Mouse (Mus musculus): ENCODE data around the gene Arhgef7. TPM values are rescaled to one million over a fixed set of nuclear protein-coding genes. Genes with fewer than 3 reads are reported as not detected.

The Arhgef7 gene
- 100 to 1,000 TPM; 129 to 140 TPM for total RNA-seq (2021)
- long read RNA-seq, experiment 1, full-length matches to known transcripts = 80 of 172 reads
- long read RNA-seq, experiment 1, partial matches to known transcripts = 48 of 172 reads
- long read RNA-seq, experiment 1, other reads (novel, unspliced or antisense) = 44 of 172 reads
- long read RNA-seq, experiment 2, full-length matches to known transcripts = 82 of 147 reads
- long read RNA-seq, experiment 2, partial matches to known transcripts = 33 of 147 reads
- long read RNA-seq, experiment 2, other reads (novel, unspliced or antisense) = 32 of 147 reads

DNA sequence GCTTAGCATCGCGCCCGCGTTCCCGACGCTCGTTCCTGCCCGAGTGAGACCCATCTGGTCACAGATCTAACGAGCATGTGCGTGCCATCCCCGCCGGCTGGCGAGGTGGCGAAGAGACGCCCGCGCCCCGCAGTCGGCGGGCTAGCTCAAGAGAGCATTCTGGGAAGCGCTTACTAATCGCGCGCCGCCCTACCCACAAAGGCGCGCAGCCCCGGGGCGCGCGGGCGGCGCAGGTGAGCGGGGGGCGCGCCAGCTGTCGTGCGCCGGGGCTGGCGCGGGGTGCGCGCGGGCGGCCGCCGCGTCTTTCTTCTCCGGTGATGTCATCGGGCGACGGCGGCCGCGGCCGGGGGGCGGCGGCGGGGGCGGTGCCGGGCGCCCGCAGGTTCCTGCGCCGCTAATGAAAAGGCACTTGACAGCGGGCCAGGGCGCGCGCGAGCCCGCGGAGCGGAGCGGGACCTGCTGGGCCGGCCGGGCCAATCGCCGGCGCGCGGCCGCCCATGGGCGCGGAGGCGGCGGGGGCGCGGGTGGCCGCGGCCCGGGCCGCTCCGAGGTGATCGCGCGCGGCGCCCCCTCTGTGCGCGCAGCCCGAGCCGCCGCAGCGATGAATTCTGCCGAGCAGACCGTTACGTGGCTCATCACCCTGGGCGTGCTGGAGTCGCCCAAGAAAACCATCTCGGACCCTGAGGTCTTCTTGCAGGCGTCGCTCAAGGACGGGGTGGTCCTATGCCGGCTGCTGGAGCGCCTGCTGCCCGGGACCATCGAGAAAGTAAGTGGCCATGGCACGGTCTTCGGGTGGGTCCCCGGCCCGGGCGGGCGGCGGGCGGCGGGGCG lies at the start of gene Arhgef7:
Gene Arhgef7 (plus strand): TSS at position 71 of the 831 bp plus-strand sequence.
- DNase-seq (ENCODE audit: extremely low spot score in 1 of 2, low spot score in 2 of 2) = peak; percentile 77 to 86
- Histone ChIP-seq H3K4me3 (peak within 1 kb of the TSS; percentile 77), H3K27ac (peak within 1 kb of the TSS; percentile 96)
- intact Hi-C loops (cut with DNase I) = loop anchor here (1.0 to 5.0 kb wide), 4 partner anchors 31 to 100 kb away; partner anchors contain the start of gene Ankrd10
- TF ChIP-seq CTCF (IDR thresholded peaks at IDR 0.05) = no peak

DNA sequence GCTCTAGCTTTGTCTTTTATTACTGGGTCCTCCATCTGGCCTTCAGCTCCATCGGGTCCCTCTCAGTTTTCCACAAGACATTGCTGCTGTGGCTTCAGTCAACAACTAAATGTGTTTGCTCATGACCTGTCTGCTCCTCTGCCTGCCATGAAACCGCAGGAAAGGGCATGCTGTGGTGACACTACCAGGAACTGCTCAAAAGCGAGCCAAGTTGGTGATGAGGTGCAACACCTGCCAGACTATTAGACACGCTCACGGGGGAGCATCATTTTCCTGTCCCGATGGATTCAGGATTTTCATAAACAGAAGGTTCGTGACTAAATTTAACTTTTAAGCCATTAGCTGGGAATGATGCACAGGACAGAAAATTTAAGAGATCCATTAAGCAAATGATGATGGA lies 43.0 kb upstream of the Arhgef7 start:
- TF ChIP-seq CTCF (IDR thresholded peaks at IDR 0.05) = no peak
- Histone ChIP-seq H3K4me3 (no peak overlapping the region), H3K27ac (no peak overlapping the region)
- intact Hi-C loops (cut with DNase I) = no loop called here
- no peak for DNase-seq (ENCODE audit: extremely low spot score in 1 of 2, low spot score in 2 of 2)

DNA sequence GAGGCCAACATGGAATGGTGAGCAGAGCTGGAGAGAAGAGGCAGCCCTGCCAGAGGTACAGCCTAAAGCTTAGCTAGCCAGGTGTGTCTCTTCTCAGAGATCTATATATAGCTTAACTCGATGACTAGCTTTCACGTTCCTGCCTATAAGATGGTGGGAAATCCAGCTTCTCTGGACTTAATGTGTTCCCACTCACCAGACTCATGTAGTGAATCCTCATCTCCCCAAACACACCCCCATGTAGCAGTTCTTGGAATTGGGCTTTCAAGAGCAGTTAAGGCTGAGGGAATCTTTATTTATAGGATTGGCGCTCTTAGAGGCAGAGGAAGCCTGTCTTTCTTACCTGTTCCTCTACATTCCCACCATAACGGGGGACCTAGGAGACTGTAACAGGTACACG lies 40.3 kb upstream of the Arhgef7 start:
- intact Hi-C loops (cut with DNase I) = no loop called here
- no peak for DNase-seq (ENCODE audit: extremely low spot score in 1 of 2, low spot score in 2 of 2)
- Histone ChIP-seq H3K27ac (no peak overlapping the region), H3K4me3 (no peak overlapping the region)
- no peak for TF ChIP-seq CTCF (IDR thresholded peaks at IDR 0.05)

DNA sequence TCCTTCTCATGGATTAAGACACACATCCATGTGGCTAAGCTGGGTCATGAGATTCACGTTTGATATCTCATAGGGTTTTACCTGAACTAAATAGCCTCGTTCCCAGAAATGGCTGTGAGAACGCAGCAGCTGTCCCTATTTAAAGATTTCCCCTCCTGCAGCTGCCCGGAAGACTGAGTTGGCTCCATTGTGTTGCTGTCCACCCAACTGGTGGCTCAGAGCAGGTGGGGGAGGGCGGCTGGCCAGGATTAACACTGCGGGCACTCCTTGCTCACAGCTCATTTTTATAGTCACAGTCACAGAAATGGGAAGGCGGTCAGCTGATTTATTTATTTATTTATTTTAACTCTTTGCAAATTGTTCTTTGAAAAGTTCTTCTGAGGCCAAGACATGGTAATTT lies 37.6 kb upstream of the Arhgef7 start:
- TF ChIP-seq CTCF (IDR thresholded peaks at IDR 0.05) = no peak
- Histone ChIP-seq H3K4me3 (no peak overlapping the region), H3K27ac (no peak overlapping the region)
- no peak for DNase-seq (ENCODE audit: extremely low spot score in 1 of 2, low spot score in 2 of 2)
- intact Hi-C loops (cut with DNase I) = no loop called here

DNA sequence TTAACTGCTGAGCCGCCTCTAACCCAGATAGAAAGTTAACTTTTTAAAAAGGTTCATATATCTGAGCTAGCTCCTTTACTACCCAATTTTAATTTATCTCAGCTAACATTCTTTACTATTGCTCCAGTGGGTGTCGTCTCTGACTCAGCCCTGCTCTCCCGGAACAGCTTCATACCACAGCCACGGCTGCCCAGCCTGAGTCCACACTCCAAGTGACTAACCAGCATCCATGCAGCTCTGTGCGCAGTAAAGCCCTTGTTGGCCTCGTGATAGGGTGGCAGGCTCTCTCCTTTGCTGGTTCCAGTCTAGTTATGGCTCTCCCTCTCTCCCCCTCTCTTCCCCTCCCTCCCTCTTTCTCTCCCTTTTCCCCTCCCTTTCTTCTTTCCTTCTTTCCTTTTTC lies 36.2 kb upstream of the Arhgef7 start:
- DNase-seq (ENCODE audit: extremely low spot score in 1 of 2, low spot score in 2 of 2) = no peak
- TF ChIP-seq CTCF (IDR thresholded peaks at IDR 0.05) = no peak
- intact Hi-C loops (cut with DNase I) = no loop called here
- Histone ChIP-seq H3K4me3 (no peak overlapping the region), H3K27ac (no peak overlapping the region)

DNA sequence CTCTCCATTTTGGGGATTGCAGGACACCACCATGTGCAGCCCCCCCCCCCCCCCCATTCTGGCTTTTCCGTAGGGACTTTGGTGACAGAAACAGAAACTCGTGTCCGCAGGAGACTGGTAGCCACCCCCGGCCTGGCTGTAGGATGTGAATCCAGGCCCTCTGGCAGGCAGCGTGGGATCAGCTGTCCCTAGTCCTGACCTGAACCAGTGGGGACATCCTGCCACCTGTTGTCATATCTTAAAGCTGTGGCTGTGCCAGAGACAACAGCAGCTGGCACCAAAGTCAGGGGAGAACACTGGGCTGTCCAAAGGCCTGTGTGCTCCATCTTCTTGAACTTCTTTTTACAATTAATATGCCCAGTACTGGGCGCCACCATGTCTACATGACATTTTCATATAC lies 35.8 kb upstream of the Arhgef7 start:
- intact Hi-C loops (cut with DNase I) = no loop called here
- Histone ChIP-seq H3K27ac (no peak overlapping the region), H3K4me3 (no peak overlapping the region)
- no peak for TF ChIP-seq CTCF (IDR thresholded peaks at IDR 0.05)
- DNase-seq (ENCODE audit: extremely low spot score in 1 of 2, low spot score in 2 of 2) = no peak

DNA sequence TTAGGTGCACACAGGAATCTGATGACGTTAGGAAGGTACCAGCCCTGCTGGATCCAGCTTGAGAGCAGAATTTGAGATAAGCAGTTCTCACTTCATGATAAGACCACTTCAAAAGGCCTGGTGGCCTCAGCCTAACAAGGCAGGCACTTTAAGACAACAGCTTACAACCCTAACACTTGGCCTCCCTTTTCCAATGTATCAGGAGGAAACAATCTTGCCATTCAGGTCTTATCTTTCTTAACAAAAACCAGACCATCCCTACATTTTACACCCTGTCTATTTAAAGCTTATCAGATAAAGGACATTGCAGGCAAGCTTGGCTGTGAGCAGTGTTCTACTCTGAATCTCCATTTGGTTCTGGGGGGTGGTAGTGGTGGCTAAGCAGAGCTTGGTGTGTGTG lies 35.1 kb upstream of the Arhgef7 start:
- no peak for TF ChIP-seq CTCF (IDR thresholded peaks at IDR 0.05)
- H3K27ac ChIP-seq = no peak overlapping the region
- intact Hi-C loops (cut with DNase I) = no loop called here
- H3K4me3 ChIP-seq = no peak overlapping the region
- no peak for DNase-seq (ENCODE audit: extremely low spot score in 1 of 2, low spot score in 2 of 2)

DNA sequence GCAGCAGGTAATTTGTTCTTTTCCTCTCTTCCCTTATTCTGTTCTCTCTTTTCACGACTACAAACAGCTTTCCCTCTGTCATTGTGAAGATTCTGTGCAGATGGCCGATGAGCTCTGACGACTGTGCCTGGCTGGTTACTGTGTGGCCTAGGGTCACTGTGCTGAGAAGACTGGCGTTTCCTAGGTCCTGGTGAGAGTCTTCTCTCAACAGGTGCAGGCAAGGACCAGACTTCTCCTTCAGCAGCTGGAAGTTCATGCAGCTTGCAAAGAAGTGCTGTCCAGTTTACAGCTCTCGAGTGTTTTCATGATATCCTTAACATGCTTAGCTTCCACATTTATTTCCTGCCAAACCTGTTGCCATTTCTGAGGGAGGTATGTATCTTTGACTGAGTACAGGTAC lies 33.5 kb upstream of the Arhgef7 start:
- no peak overlapping the region for H3K4me3 ChIP-seq
- intact Hi-C loops (cut with DNase I) = no loop called here
- TF ChIP-seq CTCF (IDR thresholded peaks at IDR 0.05) = no peak
- no peak overlapping the region for H3K27ac ChIP-seq
- DNase-seq (ENCODE audit: extremely low spot score in 1 of 2, low spot score in 2 of 2) = no peak

DNA sequence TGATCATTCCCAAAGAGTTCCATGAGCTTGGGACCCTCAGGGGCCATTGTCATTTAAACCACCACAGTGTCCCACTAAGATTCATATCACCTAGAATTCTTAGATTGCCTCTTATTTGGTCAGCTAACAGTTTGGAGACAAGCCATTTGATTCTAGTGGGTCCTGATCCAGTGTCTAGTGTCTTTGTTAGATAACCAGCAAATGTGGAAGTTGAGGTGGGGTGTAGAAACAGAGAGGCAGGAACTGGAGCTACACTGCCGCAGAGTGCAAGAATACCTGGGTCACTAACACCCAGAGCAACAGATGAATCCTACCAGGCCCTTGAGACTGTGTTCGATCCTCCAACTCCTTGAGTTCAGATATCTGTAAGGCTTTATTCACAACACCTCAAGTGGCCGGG lies 31.3 kb upstream of the Arhgef7 start:
- H3K27ac ChIP-seq = no peak overlapping the region
- intact Hi-C loops (cut with DNase I) = no loop called here
- DNase-seq (ENCODE audit: extremely low spot score in 1 of 2, low spot score in 2 of 2) = no peak
- H3K4me3 ChIP-seq = no peak overlapping the region
- TF ChIP-seq CTCF (IDR thresholded peaks at IDR 0.05) = no peak

DNA sequence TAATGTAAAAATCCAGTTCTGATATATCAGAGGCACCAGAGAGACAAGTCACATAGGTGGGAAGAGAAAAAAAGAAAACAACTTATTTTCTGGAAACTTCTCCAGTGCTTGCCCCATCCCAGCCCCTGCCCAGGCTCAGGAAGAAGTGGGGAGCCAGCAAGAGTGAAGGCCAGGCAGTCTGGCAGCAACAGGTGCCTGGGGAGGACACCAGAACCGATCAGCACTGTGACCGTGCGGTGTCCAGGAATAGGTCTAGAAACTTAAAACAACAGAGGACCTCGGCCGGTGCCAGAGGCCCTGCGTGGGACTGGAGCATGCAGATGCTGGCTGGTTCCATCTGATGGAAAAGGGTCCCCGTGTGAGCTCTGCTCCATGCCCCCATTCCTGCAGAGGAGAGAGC lies 30.1 kb upstream of the Arhgef7 start:
- intact Hi-C loops (cut with DNase I) = no loop called here

DNA sequence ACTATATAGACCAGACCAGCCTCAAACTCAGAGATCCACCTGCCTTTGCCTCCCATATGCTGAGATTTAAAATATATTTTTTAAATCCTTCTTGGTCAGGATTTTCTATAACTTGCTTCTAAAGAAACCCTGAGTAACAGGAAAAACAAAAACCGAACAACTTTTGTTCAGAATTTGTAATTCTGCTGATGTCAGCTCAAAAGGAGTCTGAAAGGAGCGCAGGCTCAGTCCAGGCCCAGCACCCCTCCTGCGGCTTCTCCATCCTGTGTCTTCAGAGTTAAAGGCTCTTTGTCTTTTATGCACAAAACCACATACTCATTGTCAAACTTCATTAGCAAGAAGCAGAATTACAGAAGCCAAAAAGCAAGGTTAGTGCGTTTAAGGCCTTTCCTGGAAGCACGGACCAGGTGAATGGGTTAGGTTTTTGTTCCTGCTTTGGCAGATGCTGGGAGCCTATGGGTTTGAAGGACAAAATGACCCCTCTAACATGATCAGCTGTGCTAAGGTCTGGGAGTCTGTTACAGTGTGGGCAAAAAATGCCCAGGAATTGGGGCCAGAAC lies 28.0 kb upstream of the Arhgef7 start:
- no peak for DNase-seq (ENCODE audit: extremely low spot score in 1 of 2, low spot score in 2 of 2)
- intact Hi-C loops (cut with DNase I) = loop anchor here (5.0 kb wide), 3 partner anchors 62 to 157 kb away; partner anchors contain the start of genes Ankrd10 and Ing1
- Histone ChIP-seq H3K4me3 (no peak overlapping the region), H3K27ac (no peak overlapping the region)
- TF ChIP-seq CTCF (IDR thresholded peaks at IDR 0.05) = no peak

More for the DNA sequence above, 30.1 kb upstream of the Arhgef7 start:
- no peak for TF ChIP-seq CTCF (IDR thresholded peaks at IDR 0.05)
- no peak for DNase-seq (ENCODE audit: extremely low spot score in 1 of 2, low spot score in 2 of 2)
- Histone ChIP-seq H3K27ac (no peak overlapping the region), H3K4me3 (no peak overlapping the region)

Measured in left cerebral cortex, adult 2 months (tissue).